Mouse (Mus musculus) macrophage (primary cell): ENCODE measurements around the gene Espn. TPM values are rescaled to one million over a fixed set of nuclear protein-coding genes. Genes with fewer than 3 reads are reported as not detected.

Experiments
- H3K27ac ChIP-seq: fragments of 350-480 bp; formaldehyde crosslinking; 2 replicates; pipeline ENCODE4 v1.9.0; 2021
- H3K36me3 ChIP-seq: fragments of 350-480 bp; formaldehyde crosslinking; 2 replicates; pipeline ENCODE4 v1.9.0; 2021; ENCODE audit errors: inconsistent target
- H3K4me3 ChIP-seq: fragments of 350-480 bp; formaldehyde crosslinking; 2 replicates; pipeline ENCODE4 v1.9.0; 2021; ENCODE audit errors: inconsistent target
- H3K79me2 ChIP-seq: fragments of 350-480 bp; formaldehyde crosslinking; 2 replicates; pipeline ENCODE4 v1.9.0; 2021; ENCODE audit errors: inconsistent target
- WGBS: methylation state at CpG from one replicate; pipeline ENCODE4 v1.1.7; 2026; ENCODE audit warnings: inconsistent platforms; ENCODE audit not compliant: missing documents; 5-methylcytosine and 5-hydroxymethylcytosine counted together
- polyA plus RNA-seq: library from polyadenylated mRNA; stranded (reverse); fragments of 250-400 nt; gene quantifications from 3 replicates; pipeline ENCODE4 v1.2.4, GENCODE M21; 2018; ENCODE audit warnings: inconsistent platforms

Gene Espn
- polyA plus RNA-seq, 1 experiment from 2014 or later, result 0.34 TPM

- Histone ChIP-seq H3K4me3 (no peak overlapping the region), H3K36me3 (no peaks in the 10 kb centered on the region), H3K27ac (no peak overlapping the region), H3K79me2 (no peaks in the 10 kb centered on the region)
- WGBS, result 91% methylated on average over 4 of the region's 4 CpGs
These were observed 41.5 kb downstream of the Espn start for GRCm38 (mm10) chr4:152110689-152111088.

- Histone ChIP-seq H3K79me2 (no peaks in the 10 kb centered on the region), H3K4me3 (no peak overlapping the region), H3K27ac (no peak overlapping the region), H3K36me3 (no peaks in the 10 kb centered on the region)
- WGBS, result 80% methylated on average over 1 of the region's 3 CpGs
These were observed 42.7 kb downstream of the Espn start for GRCm38 (mm10) chr4:152109509-152109908.

- WGBS, result 93% methylated on average over 5 of the region's 5 CpGs
- no peaks in the 10 kb centered on the region for H3K79me2 ChIP-seq
- no peaks in the 10 kb centered on the region for H3K36me3 ChIP-seq
- no peak overlapping the region for H3K27ac ChIP-seq
- no peak overlapping the region for H3K4me3 ChIP-seq
These were observed 43.5 kb downstream of the Espn start for GRCm38 (mm10) chr4:152108673-152109072.

GRCm38 (mm10) chr4:152107971-152108509, 44.1 kb downstream of the Espn start:
- Histone ChIP-seq H3K27ac (no peak overlapping the region), H3K36me3 (no peaks in the 10 kb centered on the region), H3K4me3 (no peak overlapping the region), H3K79me2 (no peaks in the 10 kb centered on the region)
- 89% methylated on average over 29 of the region's 30 CpGs for WGBS

GRCm38 (mm10) chr4:152107493-152107892, 44.7 kb downstream of the Espn start:
- 86% methylated on average over 23 of the region's 24 CpGs for WGBS
- Histone ChIP-seq H3K4me3 (no peak overlapping the region), H3K79me2 (no peaks in the 10 kb centered on the region), H3K36me3 (no peaks in the 10 kb centered on the region), H3K27ac (no peak overlapping the region)

- no peak overlapping the region for H3K4me3 ChIP-seq
- 89% methylated on average over 9 of the region's 9 CpGs for WGBS
- H3K27ac ChIP-seq, result no peak overlapping the region
- H3K79me2 ChIP-seq, result no peaks in the 10 kb centered on the region
- no peaks in the 10 kb centered on the region for H3K36me3 ChIP-seq
These were observed 45.4 kb downstream of the Espn start for GRCm38 (mm10) chr4:152106746-152107145.

- Histone ChIP-seq H3K79me2 (no peaks in the 10 kb centered on the region), H3K36me3 (no peaks in the 10 kb centered on the region), H3K4me3 (no peak overlapping the region), H3K27ac (no peak overlapping the region)
- WGBS, result 60% methylated on average over 7 of the region's 7 CpGs
These were observed 49.1 kb downstream of the Espn start for GRCm38 (mm10) chr4:152103025-152103424.

GRCm38 (mm10) chr4:152101921-152102320, 50.2 kb downstream of the Espn start:
- Histone ChIP-seq H3K36me3 (no peaks in the 10 kb centered on the region), H3K4me3 (no peak overlapping the region), H3K79me2 (no peaks in the 10 kb centered on the region), H3K27ac (no peak overlapping the region)
- WGBS, result 97% methylated on average over 15 of the region's 16 CpGs

- no peak overlapping the region for H3K27ac ChIP-seq
These were observed 51.0 kb downstream of the Espn start for GRCm38 (mm10) chr4:152101081-152101653.

GRCm38 (mm10) chr4:152100541-152100940, 51.6 kb downstream of the Espn start:
- 86% methylated on average over 11 of the region's 11 CpGs for WGBS
- Histone ChIP-seq H3K36me3 (no peaks in the 10 kb centered on the region), H3K4me3 (no peak overlapping the region), H3K79me2 (no peaks in the 10 kb centered on the region), H3K27ac (no peak overlapping the region)

More at GRCm38 (mm10) chr4:152101081-152101653, 51.0 kb downstream of the Espn start:
- no peaks in the 10 kb centered on the region for H3K36me3 ChIP-seq
- H3K4me3 ChIP-seq, result no peak overlapping the region
- no peaks in the 10 kb centered on the region for H3K79me2 ChIP-seq
- 36% methylated on average over 7 of the region's 7 CpGs for WGBS

- WGBS, result 83% methylated on average over 11 of the region's 11 CpGs
- Histone ChIP-seq H3K36me3 (no peaks in the 10 kb centered on the region), H3K27ac (no peak overlapping the region), H3K79me2 (no peaks in the 10 kb centered on the region), H3K4me3 (no peak overlapping the region)
These were observed 54.0 kb downstream of the Espn start for GRCm38 (mm10) chr4:152097911-152098799.

GRCm38 (mm10) chr4:152096927-152097326, 55.2 kb downstream of the Espn start:
- H3K27ac ChIP-seq, result no peak overlapping the region
- H3K36me3 ChIP-seq, result no peaks in the 10 kb centered on the region
- no peak overlapping the region for H3K4me3 ChIP-seq
- WGBS, result 30% methylated on average over 6 of the region's 6 CpGs
- H3K79me2 ChIP-seq, result no peaks in the 10 kb centered on the region

- no peak overlapping the region for H3K4me3 ChIP-seq
- no peaks in the 10 kb centered on the region for H3K36me3 ChIP-seq
- WGBS, result 7% methylated on average over 27 of the region's 27 CpGs
These were observed 55.9 kb downstream of the Espn start for GRCm38 (mm10) chr4:152095937-152096910.

GRCm38 (mm10) chr4:152094233-152094632, 57.9 kb downstream of the Espn start:
- Histone ChIP-seq H3K4me3 (no peak overlapping the region), H3K36me3 (no peaks in the 10 kb centered on the region), H3K79me2 (no peaks in the 10 kb centered on the region), H3K27ac (no peak overlapping the region)
- 88% methylated on average over 12 of the region's 12 CpGs for WGBS

More at GRCm38 (mm10) chr4:152095937-152096910, 55.9 kb downstream of the Espn start:
- Histone ChIP-seq H3K79me2 (no peaks in the 10 kb centered on the region), H3K27ac (no peak overlapping the region)
